Mouse (Mus musculus) myocyte (in vitro differentiated cells): ENCODE data around the gene Ccdc65.

Experiments
- CEBPB ChIP-seq: IDR thresholded peaks from 2 replicates; pipeline ENCODE4 v1.6.1; 2011; ENCODE audit warnings: mild to moderate bottlenecking, moderate library complexity; ENCODE audit not compliant: poor library complexity, insufficient read depth, severe bottlenecking
- TCF12 ChIP-seq: IDR thresholded peaks from one replicate; pipeline ENCODE4 v1.6.1; 2011; ENCODE audit warnings: mild to moderate bottlenecking, control low read depth; ENCODE audit not compliant: poor library complexity, insufficient read depth, severe bottlenecking

DNA sequence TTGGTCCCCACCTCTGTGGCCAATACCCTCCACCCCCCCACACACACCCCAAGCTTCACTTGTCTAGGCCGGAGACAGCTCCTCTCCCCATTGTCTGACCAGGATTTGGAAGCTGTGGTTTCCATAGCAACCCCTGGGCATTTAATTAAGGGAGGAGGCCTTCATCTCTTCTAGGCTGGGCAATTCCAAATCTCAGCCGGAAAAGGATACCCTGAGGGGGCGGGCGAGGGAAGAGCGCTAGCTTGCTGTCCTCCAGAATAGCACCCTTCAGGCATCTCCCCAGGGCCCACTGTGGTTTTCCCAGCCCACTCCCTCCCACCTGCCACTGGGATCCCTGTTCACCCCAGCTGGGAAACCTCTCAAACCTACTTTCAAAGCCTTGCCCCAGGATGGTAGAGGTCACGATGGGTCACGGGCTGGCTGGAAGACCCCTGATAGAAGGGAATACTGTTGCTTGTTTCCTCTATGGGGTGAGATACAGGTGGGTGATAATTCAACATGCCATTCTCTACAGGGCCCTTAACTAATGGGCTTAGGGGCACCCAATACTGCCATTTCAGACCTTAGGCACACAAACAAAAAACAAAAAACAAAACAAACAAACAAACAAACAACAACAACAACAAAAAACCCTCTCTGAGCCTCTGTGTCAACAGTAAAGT, 16.4 kb upstream of the Ccdc65 start:
- TF ChIP-seq CEBPB (no peak), TCF12 (no peak)
